ENCODE assay signal across 7 mouse cellular contexts in genomic region chr11:36988776-36989565, GRCm38 (mm10).
DNase-seq lines count a peak whose midpoint lies in the region; ATAC-seq and TF ChIP-seq lines count a peak whose summit lies in the region.

No protein-coding gene starts in this region.

- no peaks in the 10 kb centered on the region for H3K4me1 ChIP-seq in liver, postnatal 0 days (ENCODE audit: insufficient read depth)
- H3K4me1 ChIP-seq in liver, embryonic 12.5 days = no peaks in the 10 kb centered on the region
- H3K4me1 ChIP-seq in forebrain, embryonic 15.5 days = peaks cover 13% of the 10 kb centered on the region

- no peak overlapping the region for H3K27ac ChIP-seq in liver, postnatal 0 days (ENCODE audit: low read depth)
- H3K27ac ChIP-seq in liver, embryonic 12.5 days = no peak overlapping the region
- H3K27ac ChIP-seq in forebrain, embryonic 15.5 days (replicated peaks) = peak overlapping the region; percentile 38

- no peak for DNase-seq in liver, postnatal 0 days
- peak; percentile 28 to 74 for DNase-seq in layer of hippocampus, postnatal 14 days (ENCODE audit: low spot score in 2 of 2)
- peak; percentile 60 for DNase-seq in retina, postnatal 1 day
- DNase-seq in thymus, postnatal 36 days = no peak
- no peak for DNase-seq in gastrocnemius, adult 8-10 months (ENCODE audit: low spot score in 2 of 2)

- no peak for ATAC-seq in liver, postnatal 0 days
- ATAC-seq in liver, embryonic 12.5 days = no peak
- ATAC-seq in forebrain, embryonic 15.5 days (replicated peaks) = peak; percentile 94

- H3K36me3 ChIP-seq in liver, postnatal 0 days (replicated peaks; ENCODE audit: insufficient read depth, low read length) = no peaks in the 10 kb centered on the region
- H3K36me3 ChIP-seq in liver, embryonic 12.5 days = no peaks in the 10 kb centered on the region
- no peaks in the 10 kb centered on the region for H3K36me3 ChIP-seq in forebrain, embryonic 15.5 days

- no peak for TF ChIP-seq EP300 in liver, postnatal 0 days (IDR thresholded peaks at IDR 0.05; ENCODE audit: low read depth)

- H3K9me3 ChIP-seq in liver, postnatal 0 days (ENCODE audit: low read length) = no peaks in the 10 kb centered on the region
- no peaks in the 10 kb centered on the region for H3K9me3 ChIP-seq in liver, embryonic 12.5 days (replicated peaks)
- H3K9me3 ChIP-seq in forebrain, embryonic 15.5 days = no peaks in the 10 kb centered on the region

- no peak overlapping the region for H3K4me3 ChIP-seq in liver, postnatal 0 days (ENCODE audit: low read depth, low read length)
- no peak overlapping the region for H3K4me3 ChIP-seq in liver, embryonic 12.5 days
- H3K4me3 ChIP-seq in forebrain, embryonic 15.5 days = no peak overlapping the region

- WGBS in liver, postnatal 0 days (ENCODE audit: insufficient replicate concordance) = 47% methylated on average over 5 of the region's 5 CpGs
- 43% methylated on average over 5 of the region's 5 CpGs for WGBS in liver, embryonic 12.5 days (ENCODE audit: insufficient replicate concordance)
- 23% methylated on average over 5 of the region's 5 CpGs for WGBS in forebrain, embryonic 15.5 days

- no peak overlapping the region for H3K4me2 ChIP-seq in liver, postnatal 0 days (ENCODE audit: low read depth, low read length)
- H3K4me2 ChIP-seq in liver, embryonic 12.5 days = no peak overlapping the region
- no peak overlapping the region for H3K4me2 ChIP-seq in forebrain, embryonic 15.5 days (replicated peaks)

- no peak overlapping the region for H3K9ac ChIP-seq in liver, postnatal 0 days (replicated peaks)
- H3K9ac ChIP-seq in liver, embryonic 12.5 days = no peak overlapping the region
- no peak overlapping the region for H3K9ac ChIP-seq in forebrain, embryonic 15.5 days (replicated peaks)

- TF ChIP-seq CTCF in liver, postnatal 0 days (IDR thresholded peaks at IDR 0.05; ENCODE audit: low read depth) = peak; percentile 9; the same call in 1 of the 2 replicates

- no peaks in the 10 kb centered on the region for H3K27me3 ChIP-seq in liver, postnatal 0 days (ENCODE audit: insufficient read depth, low read length)
- H3K27me3 ChIP-seq in liver, embryonic 12.5 days (replicated peaks) = no peaks in the 10 kb centered on the region
- no peaks in the 10 kb centered on the region for H3K27me3 ChIP-seq in forebrain, embryonic 15.5 days

Comparison
In these comparisons a context has a peak if more than half of its experiments do, and no peak if none do; other contexts are left out.
1. DNase-seq: peak in layer of hippocampus, postnatal 14 days (2 of 2) and retina, postnatal 1 day (single experiment); none in liver, postnatal 0 days (single experiment), thymus, postnatal 36 days (0 of 2) and gastrocnemius, adult 8-10 months (0 of 2).